Mouse (Mus musculus) thymus, postnatal 36 days (tissue): ENCODE data around the gene Aldh3a2.

Experiments
- DNase-seq, 2 experiments: peaks; one replicate each; pipeline ENCODE4 v3.0.0; 2022; ENCODE audit warnings: mixed read lengths in 2 of 2

Gene Aldh3a2

GRCm38 (mm10) chr11:61271612-61272011 is 4.3 kb upstream of the Aldh3a2 start:
- DNase-seq: no peak

GRCm38 (mm10) chr11:61270406-61270805 is 3.1 kb upstream of the Aldh3a2 start:
- DNase-seq: no peak

GRCm38 (mm10) chr11:61268626-61269349 is 1.5 kb upstream of the Aldh3a2 start:
- no peak for DNase-seq

GRCm38 (mm10) chr11:61263841-61264240 is 3.4 kb downstream of the Aldh3a2 start:
- DNase-seq: no peak

GRCm38 (mm10) chr11:61262516-61262915 is 4.7 kb downstream of the Aldh3a2 start:
- no peak for DNase-seq

GRCm38 (mm10) chr11:61259106-61259505 is 8.2 kb downstream of the Aldh3a2 start:
- no peak for DNase-seq

GRCm38 (mm10) chr11:61252807-61253206 is 14.5 kb downstream of the Aldh3a2 start:
- DNase-seq: no peak

- no peak for DNase-seq
Measured at GRCm38 (mm10) chr11:61251741-61252140, 15.5 kb downstream of the Aldh3a2 start.

- no peak for DNase-seq
Measured at GRCm38 (mm10) chr11:61244406-61244805, 22.9 kb downstream of the Aldh3a2 start.

- no peak for DNase-seq
Measured at GRCm38 (mm10) chr11:61236015-61236414, 31.2 kb downstream of the Aldh3a2 start.

- no peak for DNase-seq
Measured at GRCm38 (mm10) chr11:61234174-61234573, 33.1 kb downstream of the Aldh3a2 start.

- DNase-seq: peak; percentile 39 to 45
Measured at GRCm38 (mm10) chr11:61231329-61231728, 35.9 kb downstream of the Aldh3a2 start.

GRCm38 (mm10) chr11:61228406-61228805 is 38.9 kb downstream of the Aldh3a2 start:
- DNase-seq: no peak

- no peak for DNase-seq
Measured at GRCm38 (mm10) chr11:61227816-61228215, 39.4 kb downstream of the Aldh3a2 start.

GRCm38 (mm10) chr11:61225941-61226412 is 41.3 kb downstream of the Aldh3a2 start:
- no peak for DNase-seq

- no peak for DNase-seq
Measured at GRCm38 (mm10) chr11:61225511-61225910, 41.8 kb downstream of the Aldh3a2 start.

GRCm38 (mm10) chr11:61224907-61225306 is 42.4 kb downstream of the Aldh3a2 start:
- no peak for DNase-seq

- DNase-seq: no peak
Measured at GRCm38 (mm10) chr11:61224234-61224744, 43.0 kb downstream of the Aldh3a2 start.

GRCm38 (mm10) chr11:61222971-61223745 is 44.1 kb downstream of the Aldh3a2 start:
- no peak for DNase-seq

GRCm38 (mm10) chr11:61222007-61222406 is 45.3 kb downstream of the Aldh3a2 start:
- DNase-seq: no peak

- no peak for DNase-seq
Measured at GRCm38 (mm10) chr11:61220156-61220881, 46.9 kb downstream of the Aldh3a2 start.

- no peak for DNase-seq
Measured at GRCm38 (mm10) chr11:61215936-61216335, 51.3 kb downstream of the Aldh3a2 start.

- peak; percentile 23 to 26 for DNase-seq
Measured at GRCm38 (mm10) chr11:61212102-61212501, 55.2 kb downstream of the Aldh3a2 start.
